Comparison of ENCODE assay signal across 8 mouse cellular contexts in genomic region chr15:82167201-82168168, GRCm38 (mm10). TPM values are rescaled to one million over a fixed set of nuclear protein-coding genes. Genes with fewer than 3 reads are reported as not detected.
A peak's percentile ranks its signal among the peaks of the same experiment; 100 is the strongest.
DNase-seq lines count a peak whose midpoint lies in the region; ATAC-seq lines count a peak whose summit lies in the region.

No protein-coding gene starts in this region.

- ATAC-seq in megakaryocyte, adult 5-6 weeks (ENCODE audit: poor library complexity, severe bottlenecking): no peak
- ATAC-seq in kidney, embryonic 15.5 days (replicated peaks; ENCODE audit: low FRiP score): peak; percentile 69
- no peak for ATAC-seq in stomach, embryonic 14.5 days (ENCODE audit: insufficient number of reproducible peaks, insufficient read depth, low FRiP score, low read depth)

- H3K9me3 ChIP-seq in megakaryocyte, embryonic 14.5 days: no peaks in the 10 kb centered on the region
- no peaks in the 10 kb centered on the region for H3K9me3 ChIP-seq in kidney, embryonic 15.5 days (replicated peaks)
- H3K9me3 ChIP-seq in stomach, embryonic 14.5 days (ENCODE audit: control insufficient read depth, low read depth, low read length): no peaks in the 10 kb centered on the region

- peak; percentile 53 for DNase-seq in embryo, embryonic 10 days (ENCODE audit: low spot score)
- no peak for DNase-seq in embryo, embryonic 10.5 days (ENCODE audit: low spot score)
- no peak for DNase-seq in frontal cortex, postnatal 36 days (ENCODE audit: low spot score in 2 of 2)
- DNase-seq in cerebellum, postnatal 4 days (ENCODE audit: low spot score in 2 of 2): no peak

- peak overlapping the region; percentile 48 for H3K4me2 ChIP-seq in kidney, embryonic 15.5 days
- no peak overlapping the region for H3K4me2 ChIP-seq in stomach, embryonic 14.5 days (replicated peaks; ENCODE audit: low read depth, low read length)

- peak overlapping the region; percentile 64 for H3K4me3 ChIP-seq in megakaryocyte, embryonic 14.5 days (replicated peaks)
- 0 out of 2 replicates have a peak overlapping the region, but pooled peaks have one; percentile 5 for H3K4me3 ChIP-seq in kidney, embryonic 15.5 days (replicated peaks)
- no peak overlapping the region for H3K4me3 ChIP-seq in stomach, embryonic 14.5 days (ENCODE audit: low read depth, low read length)

- 0 out of 2 replicates have a peak overlapping the region, but pooled peaks have one; percentile 4 for H3K9ac ChIP-seq in kidney, embryonic 15.5 days
- no peak overlapping the region for H3K9ac ChIP-seq in stomach, embryonic 14.5 days (replicated peaks; ENCODE audit: low read depth, low read length)

- peaks cover 78% of the 10 kb centered on the region for H3K4me1 ChIP-seq in megakaryocyte, embryonic 14.5 days
- peaks cover 64% of the 10 kb centered on the region for H3K4me1 ChIP-seq in kidney, embryonic 15.5 days
- H3K4me1 ChIP-seq in stomach, embryonic 14.5 days (ENCODE audit: control insufficient read depth, insufficient read depth, low read length): peaks cover 25% of the 10 kb centered on the region

- H3K27ac ChIP-seq in kidney, embryonic 15.5 days: peak overlapping the region; percentile 93
- H3K27ac ChIP-seq in stomach, embryonic 14.5 days (ENCODE audit: low read length): peak overlapping the region; percentile 71; the same call in 1 of the 2 replicates

- H3K36me3 ChIP-seq in megakaryocyte, embryonic 14.5 days (replicated peaks; ENCODE audit: low read length): peaks cover 72% of the 10 kb centered on the region
- peaks cover 27% of the 10 kb centered on the region for H3K36me3 ChIP-seq in kidney, embryonic 15.5 days
- peaks cover 33% of the 10 kb centered on the region for H3K36me3 ChIP-seq in stomach, embryonic 14.5 days (ENCODE audit: control insufficient read depth, insufficient read depth, low read length)

- no peaks in the 10 kb centered on the region for H3K27me3 ChIP-seq in megakaryocyte, embryonic 14.5 days (replicated peaks)
- H3K27me3 ChIP-seq in kidney, embryonic 15.5 days: no peaks in the 10 kb centered on the region
- H3K27me3 ChIP-seq in stomach, embryonic 14.5 days (ENCODE audit: control insufficient read depth, insufficient read depth, low read length): no peaks in the 10 kb centered on the region

- WGBS in kidney, embryonic 15.5 days: 29% methylated on average over 23 of the region's 23 CpGs
- WGBS in stomach, embryonic 14.5 days: 55% methylated on average over 23 of the region's 23 CpGs

RNA-seq across cellular contexts. Expression of gene Srebf2, which starts 20.5 kb away (rescaled TPM):
- polyA plus RNA-seq in megakaryocyte, embryonic 14.5 days (2012; ENCODE audit: insufficient read depth, low replicate concordance): 351 and 1,948 TPM in 2 replicates
- 39.0 and 40.7 TPM in 2 replicates for total RNA-seq in megakaryocyte, adult 5-6 weeks (2015)
- total RNA-seq in megakaryocyte, adult 5-6 weeks (2017): 39.8 and 40.7 TPM in 2 replicates
- 126 and 147 TPM in 2 replicates for polyA plus RNA-seq in kidney, embryonic 15.5 days (2015; fragmentation: Nextera tagmentation; extraction: Ambion mirVana)
- polyA plus RNA-seq in stomach, embryonic 14.5 days (2014; fragmentation: Nextera tagmentation; extraction: Ambion mirVana): 128 and 133 TPM in 2 replicates

RNA-seq across cellular contexts. Expression of gene Ccdc134, which starts 39.8 kb away (rescaled TPM):
- 4.1 and 35.3 TPM in 2 replicates for polyA plus RNA-seq in megakaryocyte, embryonic 14.5 days (2012; ENCODE audit: insufficient read depth, low replicate concordance)
- 7.8 and 8.8 TPM in 2 replicates for total RNA-seq in megakaryocyte, adult 5-6 weeks (2015)
- total RNA-seq in megakaryocyte, adult 5-6 weeks (2017): 22.6 and 23.5 TPM in 2 replicates
- polyA plus RNA-seq in kidney, embryonic 15.5 days (2015; fragmentation: Nextera tagmentation; extraction: Ambion mirVana): 18.4 and 19.8 TPM in 2 replicates
- 17.7 and 18.4 TPM in 2 replicates for polyA plus RNA-seq in stomach, embryonic 14.5 days (2014; fragmentation: Nextera tagmentation; extraction: Ambion mirVana)

RNA-seq across cellular contexts. Expression of gene Shisa8, which starts 45.1 kb away (rescaled TPM):
- polyA plus RNA-seq in megakaryocyte, embryonic 14.5 days (2012; ENCODE audit: insufficient read depth, low replicate concordance): 0.89 TPM in 1 of 2 replicates, not detected in the other
- total RNA-seq in megakaryocyte, adult 5-6 weeks (2015): 0.14 TPM in 1 of 2 replicates, not detected in the other
- total RNA-seq in megakaryocyte, adult 5-6 weeks (2017): not detected in 2 replicates
- 0.44 and 0.45 TPM in 2 replicates for polyA plus RNA-seq in kidney, embryonic 15.5 days (2015; fragmentation: Nextera tagmentation; extraction: Ambion mirVana)
- polyA plus RNA-seq in stomach, embryonic 14.5 days (2014; fragmentation: Nextera tagmentation; extraction: Ambion mirVana): 0.30 and 0.39 TPM in 2 replicates

RNA-seq across cellular contexts. Expression of gene Tnfrsf13c, which starts 56.7 kb away (rescaled TPM):
- polyA plus RNA-seq in megakaryocyte, embryonic 14.5 days (2012; ENCODE audit: insufficient read depth, low replicate concordance): not detected in 2 replicates
- 1.8 and 2.7 TPM in 2 replicates for total RNA-seq in megakaryocyte, adult 5-6 weeks (2015)
- 1.0 and 1.5 TPM in 2 replicates for total RNA-seq in megakaryocyte, adult 5-6 weeks (2017)
- polyA plus RNA-seq in kidney, embryonic 15.5 days (2015; fragmentation: Nextera tagmentation; extraction: Ambion mirVana): 0.10 TPM in 1 of 2 replicates, not detected in the other
- 0.18 TPM in 1 of 2 replicates, not detected in the other for polyA plus RNA-seq in stomach, embryonic 14.5 days (2014; fragmentation: Nextera tagmentation; extraction: Ambion mirVana)
